Mouse (Mus musculus) forebrain, postnatal 0 days (tissue): Measurements from ENCODE around the gene Rpl13a. TPM values are rescaled to one million over a fixed set of nuclear protein-coding genes. Genes with fewer than 3 reads are reported as not detected.

Experiments used
- ATAC-seq: fragments of 200-750 bp; cut with Nextera tagmentation; 2 replicates; pipeline ENCODE4 v1.8.0; 2017; ENCODE audit warnings: mild to moderate bottlenecking, moderate library complexity
- DNase-seq: peaks from one replicate; pipeline ENCODE4 v3.0.0-alpha.2; 2015
- H3K27ac ChIP-seq: fragments of 300-500 bp; sonication (generic); 2 replicates; pipeline ENCODE4 v1.5.1; 2014; ENCODE audit warnings: low read depth, mild to moderate bottlenecking, antibody characterized with exemption, low read length, moderate library complexity, mixed read lengths
- H3K27me3 ChIP-seq: fragments of 300-500 bp; sonication (generic); 2 replicates; pipeline ENCODE4 v1.6.1; 2014; ENCODE audit warnings: mild to moderate bottlenecking, low read length, mixed read lengths; ENCODE audit not compliant: insufficient read depth
- H3K36me3 ChIP-seq: fragments of 300-500 bp; sonication (generic); 2 replicates; pipeline ENCODE4 v1.6.1; 2014; ENCODE audit warnings: mild to moderate bottlenecking, moderate library complexity; ENCODE audit not compliant: insufficient read depth
- H3K4me1 ChIP-seq: fragments of 300-500 bp; sonication (generic); 2 replicates; pipeline ENCODE4 v1.6.1; 2014; ENCODE audit warnings: antibody characterized with exemption; ENCODE audit not compliant: insufficient read depth
- H3K4me2 ChIP-seq: fragments of 300-500 bp; sonication (generic); 2 replicates; pipeline ENCODE4 v1.6.1; 2014; ENCODE audit warnings: low read depth, mild to moderate bottlenecking, moderate library complexity
- H3K4me3 ChIP-seq: fragments of 300-500 bp; sonication (generic); 2 replicates; pipeline ENCODE4 v1.5.1; 2014; ENCODE audit warnings: low read depth, low read length, mixed read lengths
- H3K9ac ChIP-seq: fragments of 300-500 bp; sonication (generic); 2 replicates; pipeline ENCODE4 v1.6.1; 2014; ENCODE audit warnings: mild to moderate bottlenecking
- H3K9me3 ChIP-seq: fragments of 300-500 bp; sonication (generic); 2 replicates; pipeline ENCODE4 v1.6.1; 2016; ENCODE audit warnings: low read length
- CTCF ChIP-seq: sonication (generic); IDR thresholded peaks from 2 replicates; pipeline ENCODE4 v1.5.1; 2016; ENCODE audit warnings: antibody characterized with exemption, control low read depth, low read depth
- WGBS: fragments of 180-500 bp; shearing (Covaris S2); extraction: QIAGEN DNeasy Blood & Tissue Kit; methylation state at CpG from one replicate; pipeline ENCODE4 v1.1.7; 2014; 5-methylcytosine and 5-hydroxymethylcytosine counted together
- polyA plus RNA-seq: library from polyadenylated mRNA; unstranded; fragments of >200 nt; fragmentation: Nextera tagmentation; extraction: Ambion mirVana; gene quantifications from 2 replicates; pipeline ENCODE4 v1.2.1, GENCODE M21; 2015
- total RNA-seq: library from RNA; depleted of rRNA; stranded (reverse); fragments of >200 nt; gene quantifications from 2 replicates; pipeline ENCODE4 v1.2.3, GENCODE M21; 2014

Rpl13a gene
- total and polyA plus RNA-seq, 2 experiments from 2014 or later: 852 to 2,018 TPM

- H3K9me3 ChIP-seq: no peaks in the 10 kb centered on the region
- no peak overlapping the region for H3K9ac ChIP-seq
- DNase-seq (no peak), ATAC-seq (no peak)
- H3K4me2 ChIP-seq: no peak overlapping the region
- H3K27me3 ChIP-seq: peaks cover 12% of the 10 kb centered on the region
- peaks cover 6% of the 10 kb centered on the region; the same call in 1 of the 2 replicates for H3K4me1 ChIP-seq
- H3K27ac ChIP-seq: no peak overlapping the region
- peak overlapping the region; percentile 47; the same call in 1 of the 2 replicates for H3K4me3 ChIP-seq
- 73% methylated on average over 9 of the region's 9 CpGs for WGBS
- no peak for TF ChIP-seq CTCF
- peaks cover 21% of the 10 kb centered on the region; the same call in 1 of the 2 replicates for H3K36me3 ChIP-seq
Measured at GRCm38 (mm10) chr7:45162996-45163615, 34.5 kb upstream of the Rpl13a start.

DNA sequence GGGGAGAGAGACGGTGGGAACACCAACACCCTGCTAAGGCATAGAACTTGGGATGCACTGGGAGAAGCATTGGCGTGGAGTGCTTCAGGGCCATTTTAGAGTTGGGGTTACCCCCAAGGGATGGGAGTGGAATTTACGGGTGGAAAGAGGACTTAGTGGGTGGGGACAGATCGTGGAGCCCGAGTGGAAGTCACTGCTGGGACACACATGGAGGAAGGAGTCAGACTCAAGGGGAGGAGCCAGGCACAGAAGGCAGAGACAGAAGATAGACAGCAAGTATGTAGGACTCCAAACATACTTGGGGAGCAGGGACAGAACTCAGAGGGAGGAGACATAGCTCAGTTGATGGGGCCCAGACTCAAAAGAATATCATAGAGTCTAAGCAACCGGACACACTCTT is 34.0 kb upstream of the Rpl13a start:
- Histone ChIP-seq H3K27me3 (peaks cover 6% of the 10 kb centered on the region), H3K9me3 (no peaks in the 10 kb centered on the region), H3K4me1 (peaks cover 6% of the 10 kb centered on the region; the same call in 1 of the 2 replicates), H3K27ac (peak overlapping the region; percentile 57; the same call in 1 of the 2 replicates), H3K36me3 (peaks cover 23% of the 10 kb centered on the region; the same call in 1 of the 2 replicates), H3K4me2 (peak overlapping the region; percentile 65), H3K4me3 (peak overlapping the region; percentile 35), H3K9ac (peak overlapping the region; percentile 22; the same call in 1 of the 2 replicates)
- ATAC-seq: no peak
- 20% methylated on average over 6 of the region's 6 CpGs for WGBS
- no peak for DNase-seq
- TF ChIP-seq CTCF: no peak

DNA sequence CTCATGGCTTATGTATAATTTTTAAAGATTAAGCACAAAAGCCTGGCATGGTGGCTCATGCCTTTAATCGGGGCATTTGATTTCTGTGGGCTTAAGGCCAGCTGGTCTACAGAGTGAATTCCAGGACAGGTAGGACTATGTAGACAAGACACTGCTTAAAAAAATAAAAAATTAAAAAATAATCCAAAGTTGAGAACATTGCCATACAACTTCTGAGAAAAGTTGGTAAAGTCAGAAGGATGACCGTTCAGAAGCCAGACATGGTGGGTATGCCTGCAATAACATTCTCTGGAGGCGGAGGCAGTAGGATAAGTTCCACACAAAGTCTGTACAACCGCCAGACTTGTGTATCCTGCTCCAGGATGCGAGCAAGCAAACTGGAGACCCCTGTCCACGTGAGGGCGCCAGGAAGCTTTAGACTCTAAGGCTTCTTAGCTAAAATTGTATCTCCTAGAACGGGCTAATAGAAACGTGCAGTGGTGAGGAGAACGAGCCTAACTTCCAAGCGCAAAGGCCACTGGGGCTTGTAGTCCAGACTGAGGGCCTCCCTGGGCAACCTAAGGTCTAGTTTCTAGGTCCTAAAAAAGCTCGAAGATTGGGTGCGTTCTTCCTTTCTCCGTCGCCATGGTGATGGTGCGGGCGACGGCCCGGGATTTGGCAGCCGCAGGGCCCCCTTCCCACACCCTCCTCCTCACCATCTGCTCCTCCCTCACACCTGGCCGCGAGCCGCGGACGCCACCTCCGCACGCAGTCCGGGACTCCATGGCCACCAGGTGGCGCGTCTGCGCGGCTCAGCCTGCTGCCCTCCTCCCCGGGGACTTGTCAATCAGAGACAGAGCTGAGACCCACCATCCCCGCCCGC is 33.3 kb upstream of the Rpl13a start:
- Histone ChIP-seq H3K27me3 (peaks cover 6% of the 10 kb centered on the region; the same call in 1 of the 2 replicates), H3K4me3 (peak overlapping the region; percentile 35), H3K9me3 (no peaks in the 10 kb centered on the region), H3K4me1 (peaks cover 6% of the 10 kb centered on the region; the same call in 1 of the 2 replicates), H3K9ac (peak overlapping the region; percentile 22; the same call in 1 of the 2 replicates), H3K36me3 (peaks cover 23% of the 10 kb centered on the region; the same call in 1 of the 2 replicates), H3K27ac (peak overlapping the region; percentile 57; the same call in 1 of the 2 replicates), H3K4me2 (peak overlapping the region; percentile 65)
- peak; percentile 92 for TF ChIP-seq CTCF
- WGBS: 4% methylated on average over 35 of the region's 35 CpGs
- DNase-seq (peak; percentile 95), ATAC-seq (peak; percentile 95)

DNA sequence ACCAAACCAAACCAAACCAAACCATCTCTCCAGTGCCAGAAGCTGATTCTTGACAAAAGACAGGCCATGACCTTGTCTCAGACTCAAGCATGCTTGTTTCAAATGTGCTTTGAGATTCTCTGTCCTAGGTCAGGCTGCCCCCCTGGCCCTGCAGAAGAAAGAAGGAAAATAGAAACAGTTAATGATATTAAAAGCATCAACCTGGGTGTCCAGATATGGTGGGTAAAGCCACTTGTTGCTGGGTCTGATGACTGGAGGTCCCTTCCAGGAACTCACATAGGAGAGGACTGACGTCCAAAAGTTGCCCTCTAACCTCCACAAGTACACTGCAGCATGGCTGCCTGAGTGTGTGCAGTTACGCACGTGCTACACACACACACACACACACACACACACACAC is 32.3 kb upstream of the Rpl13a start:
- TF ChIP-seq CTCF: no peak
- H3K4me2 ChIP-seq: no peak overlapping the region
- peaks cover 6% of the 10 kb centered on the region; the same call in 1 of the 2 replicates for H3K27me3 ChIP-seq
- 88% methylated on average over 3 of the region's 3 CpGs for WGBS
- ATAC-seq (no peak), DNase-seq (no peak)
- H3K27ac ChIP-seq: no peak overlapping the region
- no peaks in the 10 kb centered on the region for H3K9me3 ChIP-seq
- H3K4me1 ChIP-seq: peaks cover 6% of the 10 kb centered on the region; the same call in 1 of the 2 replicates
- no peak overlapping the region for H3K9ac ChIP-seq
- H3K36me3 ChIP-seq: peaks cover 23% of the 10 kb centered on the region; the same call in 1 of the 2 replicates
- no peak overlapping the region for H3K4me3 ChIP-seq

DNA sequence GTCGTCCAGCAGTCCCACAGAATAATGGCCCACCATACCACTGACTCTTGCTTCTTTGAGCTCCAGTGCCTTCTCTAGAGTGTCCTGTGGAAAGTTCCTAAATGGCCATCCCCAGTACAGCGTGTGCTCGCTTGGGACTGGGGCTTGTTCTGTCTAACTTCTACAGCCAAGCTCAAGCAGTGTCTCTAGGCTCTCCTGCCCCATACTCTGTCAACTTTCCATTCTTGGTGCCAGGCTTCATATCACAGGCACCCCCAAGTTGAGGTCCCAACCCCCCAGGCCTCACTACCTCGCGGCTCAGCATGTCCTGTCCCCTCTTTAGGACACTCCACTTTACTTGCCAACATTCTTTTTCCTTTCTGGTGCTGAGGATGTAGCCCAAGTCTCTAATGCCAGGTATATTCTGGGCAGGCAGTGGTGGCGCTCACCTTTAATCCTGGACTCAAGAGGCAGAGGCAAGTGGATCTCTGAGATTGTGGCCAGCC is 31.8 kb upstream of the Rpl13a start:
- TF ChIP-seq CTCF: no peak
- Histone ChIP-seq H3K36me3 (peaks cover 23% of the 10 kb centered on the region; the same call in 1 of the 2 replicates), H3K4me2 (no peak overlapping the region), H3K9me3 (no peaks in the 10 kb centered on the region), H3K4me1 (peaks cover 7% of the 10 kb centered on the region), H3K4me3 (no peak overlapping the region), H3K9ac (no peak overlapping the region), H3K27ac (no peak overlapping the region), H3K27me3 (peaks cover 6% of the 10 kb centered on the region; the same call in 1 of the 2 replicates)
- no peak for ATAC-seq
- 91% methylated on average over 6 of the region's 6 CpGs for WGBS
- DNase-seq: no peak

DNA sequence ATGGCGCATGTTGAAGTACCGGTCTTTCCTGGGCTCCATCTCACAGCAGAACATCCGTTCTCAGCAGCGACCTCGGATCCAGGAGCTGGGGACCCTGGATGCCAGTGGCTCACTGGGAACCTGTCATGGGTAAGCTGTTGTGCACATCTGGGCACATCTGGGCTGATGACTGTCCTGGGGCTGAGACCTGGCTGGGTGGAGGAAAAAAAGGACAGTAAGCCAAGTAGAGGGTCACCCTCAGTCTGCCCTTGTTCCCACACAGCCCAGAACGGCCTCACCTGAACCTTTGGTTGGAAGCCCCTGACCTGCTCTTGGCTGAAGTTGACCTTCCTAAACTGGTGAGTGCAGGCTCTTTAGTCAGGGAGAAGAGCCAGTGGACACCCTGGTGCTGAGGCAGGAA is 30.4 kb upstream of the Rpl13a start:
- H3K4me2 ChIP-seq: no peak overlapping the region
- no peak overlapping the region for H3K9ac ChIP-seq
- H3K27me3 ChIP-seq: peaks cover 6% of the 10 kb centered on the region; the same call in 1 of the 2 replicates
- TF ChIP-seq CTCF: no peak
- H3K36me3 ChIP-seq: peaks cover 23% of the 10 kb centered on the region; the same call in 1 of the 2 replicates
- no peaks in the 10 kb centered on the region for H3K9me3 ChIP-seq
- ATAC-seq (no peak), DNase-seq (no peak)
- H3K27ac ChIP-seq: no peak overlapping the region
- WGBS: 93% methylated on average over 6 of the region's 6 CpGs
- peaks cover 14% of the 10 kb centered on the region for H3K4me1 ChIP-seq
- no peak overlapping the region for H3K4me3 ChIP-seq
